Mouse (Mus musculus): ENCODE measurements around the gene Zfp882.
"Not testable (repeated sequence)": the region's sequence is repeated elsewhere in the genome, so short reads cannot be mapped to it uniquely, and the experiment has no call there.

Gene Zfp882

GRCm38 (mm10) chr8:71908309-71909261 lies at the start of gene Zfp882, which contains the start of gene Zfp617:
Gene Zfp882 (plus strand): TSS chr8:71908608.
Gene Zfp617 (plus strand): TSS chr8:71908635.
- peak; percentile 90 to 95 for DNase-seq

DNA sequence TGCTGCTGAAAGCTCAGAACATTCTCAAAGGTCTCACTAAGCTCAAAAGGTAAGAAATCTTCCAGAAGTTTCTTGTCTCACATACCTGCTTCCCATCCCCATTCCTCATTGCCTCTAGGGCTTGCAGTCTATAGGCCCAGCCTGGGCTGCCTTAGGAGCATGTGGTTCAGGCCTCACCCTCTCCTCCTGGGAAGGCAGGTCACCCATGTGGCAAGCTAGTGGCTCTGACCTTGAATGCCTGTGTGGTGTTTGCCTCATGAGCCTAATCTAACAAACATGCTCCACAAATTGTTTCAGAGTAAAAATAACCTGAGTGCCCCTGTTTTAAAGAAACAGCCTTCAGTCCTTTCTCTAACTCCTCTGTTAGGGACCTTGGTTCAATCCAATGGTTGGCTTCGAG lies 46.9 kb upstream of the Zfp882 start:
- DNase-seq: not testable (repeated sequence)

DNA sequence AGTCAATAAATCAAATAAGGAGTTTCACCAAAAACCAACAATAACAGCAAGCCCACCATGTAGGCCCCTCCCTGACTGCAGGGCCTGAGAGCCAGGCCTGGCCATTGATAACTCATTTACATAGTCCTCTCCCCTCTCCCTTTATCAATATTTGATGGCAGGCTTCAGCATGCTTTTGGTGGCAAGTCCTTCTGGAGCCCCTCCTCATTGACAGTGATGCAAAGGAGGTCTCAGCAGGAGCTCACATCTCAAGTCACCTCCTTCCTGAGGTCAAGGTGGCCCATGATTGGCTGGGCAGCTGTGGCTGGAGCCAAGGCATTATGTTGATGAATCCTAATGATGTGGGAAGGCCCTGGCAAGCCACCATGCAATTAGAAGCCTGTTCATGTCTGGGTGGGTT lies 46.4 kb upstream of the Zfp882 start:
- not testable (repeated sequence) for DNase-seq

DNA sequence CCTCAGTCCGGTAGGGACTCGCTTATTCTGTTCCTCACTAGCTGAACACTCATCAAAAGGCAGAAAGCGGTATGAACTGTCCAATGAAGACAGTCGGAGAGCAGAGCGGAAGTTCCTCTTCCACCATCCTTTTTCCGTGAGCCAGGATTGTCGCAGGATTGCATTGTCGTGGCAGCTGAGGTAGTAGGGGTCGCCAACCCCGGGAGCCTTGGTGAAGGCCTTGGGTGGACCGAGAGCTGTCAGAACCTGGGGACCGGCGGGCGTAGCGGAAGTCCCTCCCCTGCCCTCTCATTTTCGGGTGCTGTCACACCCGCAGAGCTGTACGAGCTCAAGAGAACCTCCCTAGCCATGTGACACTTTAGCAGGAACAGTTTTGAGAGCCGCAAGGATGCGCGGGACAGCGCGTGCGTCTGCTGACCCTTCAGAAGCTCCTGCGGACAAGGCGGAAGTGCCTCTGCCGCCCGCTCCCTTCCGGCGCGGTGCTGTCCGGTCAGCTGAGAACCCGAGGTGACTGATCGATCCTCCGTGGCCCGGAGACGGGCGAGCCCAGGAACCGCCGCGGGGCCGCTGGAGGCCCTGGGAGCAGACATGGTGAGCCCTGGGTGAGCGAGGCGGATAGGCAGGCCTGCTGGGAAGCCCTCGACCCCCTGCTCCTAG lies 26.7 kb upstream of the Zfp882 start, which contains the start of gene Zfp709:
Gene Zfp709 (plus strand): TSS at position 402 of the 657 bp plus-strand sequence.
- peak; percentile 72 to 73 for DNase-seq

DNA sequence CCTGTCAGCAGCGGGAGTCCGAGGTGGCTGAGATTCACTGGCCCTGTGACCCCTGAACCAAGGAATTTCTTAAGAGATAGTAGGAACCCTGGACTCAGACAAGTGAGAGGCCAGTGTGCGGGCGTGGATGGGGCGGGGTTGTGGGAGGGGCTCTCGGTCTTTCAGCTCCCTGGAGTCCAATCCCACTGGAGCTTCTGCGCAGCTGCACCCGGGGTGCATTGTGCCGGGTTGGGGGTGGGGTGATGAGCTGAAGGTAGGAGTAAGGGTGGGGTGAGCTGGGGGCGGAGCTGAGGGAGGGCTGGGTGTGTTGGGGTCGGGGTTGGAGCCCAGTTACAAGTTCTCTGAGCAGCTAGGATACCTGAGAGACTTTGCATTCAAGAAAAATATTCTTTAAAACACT lies 7.7 kb upstream of the Zfp882 start:
- not testable (repeated sequence) for DNase-seq

DNA sequence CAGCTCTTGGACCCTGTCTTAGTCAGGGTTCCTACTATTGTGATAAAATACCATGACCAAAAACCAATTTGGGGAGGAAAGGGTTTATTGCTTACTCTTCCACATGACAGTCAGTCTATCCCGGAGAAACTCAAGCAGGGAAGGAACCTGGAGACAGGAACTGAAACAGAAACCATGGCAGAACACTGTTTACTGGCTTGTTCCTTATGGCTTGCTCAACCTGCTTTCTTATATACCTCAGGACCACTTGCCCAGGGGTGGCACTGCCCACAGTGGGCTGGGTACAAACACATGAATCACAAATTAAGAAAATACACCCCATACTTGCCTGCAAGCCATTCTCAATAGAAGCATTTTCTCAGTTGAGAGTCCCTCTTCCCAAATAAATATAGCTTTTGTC lies 5.3 kb upstream of the Zfp882 start:
- DNase-seq: not testable (repeated sequence)

DNA sequence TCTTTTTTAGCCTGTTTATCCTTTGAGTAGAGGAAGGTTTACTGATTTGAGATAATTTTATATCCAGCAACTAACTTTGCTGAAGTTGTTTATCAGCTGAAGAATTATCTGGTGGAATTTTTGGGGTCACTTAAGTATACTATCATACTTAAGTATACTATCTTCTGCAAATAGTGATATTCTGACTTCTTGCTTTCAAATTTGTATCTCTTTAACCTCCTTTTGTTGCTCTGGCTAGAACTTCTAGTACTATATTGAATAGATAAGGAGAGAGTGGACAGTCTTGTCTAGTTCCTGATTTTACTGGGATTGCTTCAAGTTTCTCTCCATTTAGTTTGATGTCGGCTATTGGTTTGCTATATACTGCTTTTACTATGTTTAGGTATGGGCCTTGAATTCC lies 1.6 kb upstream of the Zfp882 start:
- no peak for DNase-seq

DNA sequence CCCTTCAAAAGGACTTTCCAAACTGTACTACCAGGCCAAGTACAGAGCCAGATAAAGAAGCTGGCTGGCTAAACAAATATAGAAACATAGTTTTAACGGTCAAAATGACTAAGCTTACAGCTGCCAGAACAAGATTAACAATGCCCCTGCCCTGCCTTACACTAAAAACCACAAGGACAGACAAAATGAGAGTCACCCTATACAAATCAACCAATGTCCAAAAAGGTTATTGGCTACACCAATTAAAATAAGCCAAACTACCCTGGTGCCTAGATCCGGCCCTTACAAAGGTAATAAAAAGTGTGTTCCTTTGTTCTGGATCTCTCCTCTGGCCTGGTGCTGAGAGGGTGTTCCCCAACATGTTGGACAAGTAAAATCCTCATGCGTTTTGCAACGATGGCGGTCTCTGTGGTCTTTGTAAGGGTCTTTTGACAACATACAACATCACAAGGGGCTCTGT lies 580 bp upstream of the Zfp882 start:
- no peak for DNase-seq

- DNase-seq: no peak
Observed at GRCm38 (mm10) chr8:71912286-71912685, 3.9 kb downstream of the Zfp882 start.

- peak; percentile 94 for DNase-seq
Observed at GRCm38 (mm10) chr8:71922567-71923401, 14.4 kb downstream of the Zfp882 start.

- DNase-seq: no peak
Observed at GRCm38 (mm10) chr8:71925791-71926190, 17.4 kb downstream of the Zfp882 start.

- DNase-seq: no peak
Observed at GRCm38 (mm10) chr8:71926551-71926950, 18.1 kb downstream of the Zfp882 start.

GRCm38 (mm10) chr8:71927779-71928178 lies 19.4 kb downstream of the Zfp882 start:
- no peak for DNase-seq

- DNase-seq: not testable (repeated sequence)
Observed at GRCm38 (mm10) chr8:71938037-71938436, 29.6 kb downstream of the Zfp882 start.

DNA sequence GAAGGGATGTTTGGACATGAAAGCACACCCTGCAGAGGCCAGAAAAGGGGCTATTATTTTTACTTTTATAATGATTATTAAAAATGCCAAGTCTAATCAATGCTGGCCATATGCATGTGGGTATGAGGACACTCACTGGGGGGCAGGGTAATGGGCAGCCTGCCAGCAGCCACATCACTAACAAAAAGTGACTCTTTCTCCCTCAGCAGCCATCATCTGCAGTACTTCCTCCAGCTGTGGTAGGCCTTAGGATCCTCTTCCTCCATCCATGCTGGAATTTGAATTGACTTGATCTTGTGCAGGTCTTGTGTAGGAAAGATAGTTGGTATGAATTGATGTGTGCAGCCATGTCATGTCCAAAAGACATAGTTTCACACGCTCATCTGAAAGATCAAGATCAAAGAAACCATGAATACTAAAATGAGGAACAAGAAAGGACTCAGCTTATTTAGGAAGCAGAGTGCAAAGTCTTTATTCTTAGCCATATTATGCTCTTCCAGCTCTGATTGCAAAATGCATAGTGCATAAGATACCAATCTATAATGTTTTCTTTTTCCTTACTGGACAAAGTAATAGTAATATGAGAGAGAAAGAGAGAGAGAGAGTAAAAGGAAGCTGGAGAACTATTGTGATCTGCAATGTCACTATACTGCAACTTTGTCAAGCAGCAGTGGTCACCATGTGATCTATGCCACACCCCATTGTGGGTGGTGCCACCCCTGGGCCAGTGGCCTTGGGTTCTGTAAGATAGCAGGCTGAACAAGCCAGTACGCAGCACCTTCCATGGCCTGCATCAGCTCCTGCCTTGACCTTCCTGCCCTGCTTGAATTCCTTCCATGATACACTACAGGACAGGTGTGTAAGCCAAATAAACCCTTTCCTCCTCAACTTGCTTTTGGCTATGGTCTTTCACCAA lies 32.1 kb downstream of the Zfp882 start:
- DNase-seq: no peak

DNA sequence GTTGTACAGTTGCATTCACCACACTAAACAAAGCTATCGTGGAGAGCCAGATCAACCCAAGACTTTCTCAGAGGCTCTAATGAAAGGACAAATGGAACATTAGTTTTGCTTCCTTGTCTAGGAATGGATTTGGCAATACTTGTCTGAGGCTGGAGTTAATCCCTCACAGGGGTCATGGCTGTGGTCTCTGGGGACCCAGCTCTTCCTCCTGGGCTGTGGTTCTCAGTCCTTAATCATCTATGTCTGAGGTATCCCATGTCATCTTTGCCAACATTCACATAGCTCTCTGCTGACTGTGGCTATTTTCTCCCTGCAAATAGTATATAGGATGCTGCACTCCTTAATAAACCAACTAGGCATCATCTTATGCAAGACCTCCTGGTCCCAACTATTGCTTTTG lies 33.4 kb downstream of the Zfp882 start:
- no peak for DNase-seq

DNA sequence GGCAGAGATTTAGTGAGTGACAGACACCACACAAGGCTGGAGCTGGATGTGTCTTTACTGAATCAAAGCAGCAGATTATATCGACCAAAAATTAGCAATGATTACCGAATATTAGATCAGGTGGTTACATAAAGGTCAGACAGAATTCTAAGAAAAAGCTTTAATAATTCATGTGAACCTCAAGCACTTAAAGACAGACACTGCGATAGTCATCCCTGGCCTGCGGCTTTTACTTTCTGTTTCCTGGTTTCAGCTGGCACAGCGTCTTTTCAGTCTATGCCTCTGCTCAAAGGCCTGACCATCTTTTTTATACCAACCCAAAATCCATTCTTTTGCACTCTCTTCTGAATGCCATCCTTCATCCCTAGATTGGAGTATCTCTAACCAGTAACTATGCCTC lies 40.2 kb downstream of the Zfp882 start:
- DNase-seq: no peak

- peak; percentile 99 to 100 for DNase-seq
Observed at GRCm38 (mm10) chr8:71950482-71951221, 42.2 kb downstream of the Zfp882 start, which contains the start of gene Zfp961. Gene Zfp961 (plus strand): TSS chr8:71951038.

- DNase-seq: peak; percentile 6 to 18
Observed at GRCm38 (mm10) chr8:71951436-71952161, 43.2 kb downstream of the Zfp882 start.

- no peak for DNase-seq
Observed at GRCm38 (mm10) chr8:71952489-71952888, 44.1 kb downstream of the Zfp882 start.

All from cerebellum, postnatal 36 days (tissue).